Mouse (Mus musculus) ES-CJ7 (cell line): ENCODE measurements around the gene Gpx4.

Experiments
- DNase-seq: peaks from one replicate; pipeline ENCODE4 v3.0.0; 2011; ENCODE audit warnings: low read depth, low spot score

Gpx4 gene

GRCm38 (mm10) chr10:80072623-80073489 lies 25.9 kb downstream of the Gpx4 start:
- DNase-seq, result no peak

GRCm38 (mm10) chr10:80074813-80075601 lies 28.0 kb downstream of the Gpx4 start:
- DNase-seq, result peak; percentile 86

- DNase-seq, result no peak
Measured at GRCm38 (mm10) chr10:80075924-80076323, 29.0 kb downstream of the Gpx4 start.

- no peak for DNase-seq
Measured at GRCm38 (mm10) chr10:80076386-80076785, 29.4 kb downstream of the Gpx4 start.

GRCm38 (mm10) chr10:80077312-80077711 lies 30.3 kb downstream of the Gpx4 start:
- DNase-seq, result no peak

GRCm38 (mm10) chr10:80078366-80078765 lies 31.4 kb downstream of the Gpx4 start:
- DNase-seq, result no peak

GRCm38 (mm10) chr10:80080396-80081070 lies 33.6 kb downstream of the Gpx4 start:
- DNase-seq, result no peak

- no peak for DNase-seq
Measured at GRCm38 (mm10) chr10:80081075-80081474, 34.1 kb downstream of the Gpx4 start.

GRCm38 (mm10) chr10:80084817-80085487 lies 38.0 kb downstream of the Gpx4 start:
- DNase-seq, result no peak

- no peak for DNase-seq
Measured at GRCm38 (mm10) chr10:80086847-80087246, 39.9 kb downstream of the Gpx4 start.

GRCm38 (mm10) chr10:80087483-80087882 lies 40.5 kb downstream of the Gpx4 start:
- DNase-seq, result no peak

GRCm38 (mm10) chr10:80089146-80089545 lies 42.2 kb downstream of the Gpx4 start:
- DNase-seq, result peak; percentile 33

- no peak for DNase-seq
Measured at GRCm38 (mm10) chr10:80091527-80091926, 44.6 kb downstream of the Gpx4 start.

- no peak for DNase-seq
Measured at GRCm38 (mm10) chr10:80092690-80093089, 45.7 kb downstream of the Gpx4 start.

- no peak for DNase-seq
Measured at GRCm38 (mm10) chr10:80094085-80094484, 47.1 kb downstream of the Gpx4 start.

- DNase-seq, result no peak
Measured at GRCm38 (mm10) chr10:80094684-80095083, 47.7 kb downstream of the Gpx4 start.

- no peak for DNase-seq
Measured at GRCm38 (mm10) chr10:80095547-80095946, 48.6 kb downstream of the Gpx4 start.

GRCm38 (mm10) chr10:80097275-80097674 lies 50.3 kb downstream of the Gpx4 start:
- DNase-seq, result peak; percentile 37

- DNase-seq, result no peak
Measured at GRCm38 (mm10) chr10:80098630-80099029, 51.7 kb downstream of the Gpx4 start.

- DNase-seq, result peak; percentile 50
Measured at GRCm38 (mm10) chr10:80100982-80101381, 54.0 kb downstream of the Gpx4 start.

GRCm38 (mm10) chr10:80102216-80102915 lies 55.4 kb downstream of the Gpx4 start:
- peak; percentile 63 for DNase-seq
